Mouse (Mus musculus) E14TG2a.4 (cell line): ENCODE measurements around the gene Tec.

Experiments used
- H3K27me3 ChIP-seq: 2 replicates; pipeline ENCODE4 v1.6.1; 2014; ENCODE audit warnings: low read length, control low read depth; ENCODE audit not compliant: insufficient read depth
- H3K36me3 ChIP-seq: 2 replicates; pipeline ENCODE4 v1.6.1; 2014; ENCODE audit warnings: low read length, control low read depth; ENCODE audit not compliant: insufficient read depth
- H3K4me1 ChIP-seq: replicated peaks from 2 replicates; pipeline ENCODE4 v1.6.1; 2014; ENCODE audit warnings: low read depth, low read length, control low read depth
- H3K4me3 ChIP-seq: replicated peaks from 2 replicates; pipeline ENCODE4 v1.5.1; 2014; ENCODE audit warnings: mild to moderate bottlenecking, low read length
- H3K9me3 ChIP-seq: 2 replicates; pipeline ENCODE4 v1.6.1; 2014; ENCODE audit warnings: low read length, control low read depth
- CTCF ChIP-seq: conservative IDR thresholded peaks from 2 replicates; pipeline ENCODE4 v1.5.1; 2014; ENCODE audit warnings: low read length
- NANOG ChIP-seq: IDR thresholded peaks from 2 replicates; pipeline ENCODE4 v1.6.1; 2014; ENCODE audit warnings: borderline replicate concordance, low read length, mixed read lengths
- POU5F1 ChIP-seq: IDR thresholded peaks from 2 replicates; pipeline ENCODE4 v1.6.1; 2014; ENCODE audit warnings: low read length, borderline replicate concordance

Gene Tec

DNA sequence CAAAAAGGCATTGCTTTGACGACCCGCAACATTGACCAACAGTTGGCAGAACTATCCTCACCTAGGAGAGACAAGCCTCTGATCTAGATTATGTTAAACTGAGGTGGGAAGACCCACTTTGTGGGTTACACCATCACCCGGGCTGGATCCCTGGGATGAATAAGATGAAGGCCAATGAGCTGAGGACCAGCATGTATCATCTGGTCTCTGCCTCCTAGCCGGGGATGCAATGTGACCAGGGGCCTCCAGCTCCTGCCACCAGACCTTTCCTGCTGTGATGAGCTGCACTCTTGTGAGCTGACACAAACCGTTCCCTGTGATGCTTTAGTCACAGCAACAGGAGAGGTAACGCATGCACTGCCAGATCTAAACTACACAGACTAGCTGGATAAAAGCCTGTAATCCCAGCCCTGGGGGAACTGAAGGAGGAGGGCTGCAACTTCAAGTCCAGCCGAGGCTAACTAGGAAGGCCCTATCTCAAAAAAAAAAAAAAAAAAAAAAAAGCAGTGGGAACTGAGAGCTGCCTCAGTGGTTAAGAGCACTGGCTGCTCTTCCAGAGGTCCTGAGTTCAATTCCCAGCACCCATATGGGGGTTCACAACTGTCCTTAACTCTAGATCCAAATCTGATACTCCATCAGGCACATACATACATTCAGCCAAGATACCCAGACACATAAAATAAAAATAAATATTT, 15.8 kb downstream of the Tec start:
- TF ChIP-seq CTCF: no peak
- peaks cover 18% of the 10 kb centered on the region for H3K4me1 ChIP-seq
- no peak overlapping the region for H3K4me3 ChIP-seq

DNA sequence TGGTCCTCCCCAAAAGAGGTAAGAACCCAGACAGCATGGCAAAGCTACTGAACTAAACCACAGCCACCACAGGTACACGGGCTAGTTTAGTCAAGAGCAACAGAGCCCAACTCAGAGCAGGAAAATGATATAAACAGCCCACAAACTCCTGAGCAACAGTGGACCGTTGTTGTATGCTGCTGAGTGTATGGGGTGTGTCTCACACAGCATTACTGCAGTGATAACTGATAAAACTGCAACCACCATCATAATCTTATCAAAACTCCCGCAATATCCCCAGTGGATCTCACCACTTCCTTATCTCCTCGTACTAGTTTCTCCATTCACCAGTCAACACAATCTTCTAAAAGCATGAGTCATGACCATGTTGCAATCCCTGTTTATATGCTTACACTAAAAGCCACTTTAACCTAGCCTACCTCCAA, 16.6 kb downstream of the Tec start:
- TF ChIP-seq NANOG (no peak), POU5F1 (no peak), CTCF (no peak)
- Histone ChIP-seq H3K36me3 (no peaks in the 10 kb centered on the region), H3K4me1 (peaks cover 18% of the 10 kb centered on the region), H3K9me3 (peaks cover 11% of the 10 kb centered on the region), H3K27me3 (peaks cover 7% of the 10 kb centered on the region; the same call in 1 of the 2 replicates), H3K4me3 (no peak overlapping the region)

More for the DNA sequence above, 15.8 kb downstream of the Tec start:
- no peaks in the 10 kb centered on the region for H3K36me3 ChIP-seq
- peaks cover 11% of the 10 kb centered on the region; the same call in 1 of the 2 replicates for H3K27me3 ChIP-seq
- H3K9me3 ChIP-seq: peaks cover 3% of the 10 kb centered on the region

DNA sequence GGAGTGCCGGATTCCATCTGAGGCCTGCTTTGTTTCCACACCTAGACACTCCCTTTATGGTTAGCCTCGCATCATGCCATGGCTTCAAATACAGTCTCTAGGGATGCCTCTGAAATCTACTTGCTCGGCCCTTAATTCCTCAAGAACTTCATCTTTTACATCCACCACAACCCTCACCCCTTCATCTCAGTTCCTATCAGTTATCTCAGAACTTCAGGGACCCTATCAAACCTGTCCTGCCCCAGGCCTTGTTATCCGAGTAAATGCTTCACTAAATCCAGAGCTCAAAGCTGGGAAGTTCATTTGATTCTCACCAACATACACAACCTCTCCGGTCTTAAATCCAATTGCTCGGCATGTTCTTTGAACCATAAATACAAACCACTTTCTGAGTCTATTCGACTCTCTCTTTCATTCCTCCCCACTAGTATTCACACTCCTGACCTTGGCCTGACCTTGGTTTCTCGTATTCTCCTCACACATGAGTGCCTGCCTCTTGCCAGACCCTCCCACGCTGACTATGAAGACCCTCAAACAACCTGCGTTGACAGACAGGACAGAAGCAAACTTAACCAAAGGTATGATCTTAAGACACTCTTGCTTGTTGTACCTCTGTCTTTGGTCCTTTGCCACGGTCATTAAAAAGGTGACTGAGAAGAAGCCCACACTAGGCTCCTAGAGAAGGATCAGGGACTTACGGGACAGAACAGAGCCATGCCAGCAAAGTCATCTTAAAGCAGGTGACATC, 17.2 kb downstream of the Tec start:
- H3K36me3 ChIP-seq: no peaks in the 10 kb centered on the region
- H3K9me3 ChIP-seq: peaks cover 11% of the 10 kb centered on the region
- TF ChIP-seq NANOG (no peak), POU5F1 (no peak), CTCF (no peak)
- peaks cover 12% of the 10 kb centered on the region for H3K4me1 ChIP-seq
- H3K27me3 ChIP-seq: peaks cover 5% of the 10 kb centered on the region; the same call in 1 of the 2 replicates
- H3K4me3 ChIP-seq: no peak overlapping the region

DNA sequence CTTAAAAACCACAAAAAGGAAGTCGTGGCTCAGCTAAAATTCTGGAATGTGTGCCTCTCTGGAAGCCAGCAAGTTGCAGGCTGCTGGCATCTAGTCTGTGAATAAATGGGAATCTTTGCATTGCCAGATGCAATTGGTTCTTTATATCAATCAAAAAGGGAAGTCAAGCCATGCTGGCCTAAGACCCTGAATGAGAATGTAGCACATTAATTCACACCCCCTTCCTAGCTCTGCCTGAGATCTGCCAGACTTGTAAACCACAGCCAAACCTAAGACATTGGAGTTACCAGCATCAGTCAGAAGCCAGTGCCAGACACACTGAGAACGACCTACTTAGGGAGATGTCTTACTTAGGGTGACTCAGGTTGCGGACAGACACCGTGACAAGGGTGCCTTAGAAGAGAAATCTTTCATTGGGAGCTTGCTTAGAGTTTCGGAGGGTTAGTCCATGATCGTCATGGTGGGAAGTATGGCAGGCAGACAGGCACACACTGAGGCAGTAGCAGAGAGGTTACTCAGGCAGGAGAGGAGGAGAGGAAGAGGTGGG, 19.3 kb downstream of the Tec start:
- H3K4me1 ChIP-seq: no peaks in the 10 kb centered on the region
- no peaks in the 10 kb centered on the region for H3K36me3 ChIP-seq
- no peak overlapping the region for H3K4me3 ChIP-seq
- H3K27me3 ChIP-seq: no peaks in the 10 kb centered on the region
- peaks cover 11% of the 10 kb centered on the region for H3K9me3 ChIP-seq
- no peak for TF ChIP-seq CTCF
- no peak for TF ChIP-seq POU5F1
- TF ChIP-seq NANOG: no peak

DNA sequence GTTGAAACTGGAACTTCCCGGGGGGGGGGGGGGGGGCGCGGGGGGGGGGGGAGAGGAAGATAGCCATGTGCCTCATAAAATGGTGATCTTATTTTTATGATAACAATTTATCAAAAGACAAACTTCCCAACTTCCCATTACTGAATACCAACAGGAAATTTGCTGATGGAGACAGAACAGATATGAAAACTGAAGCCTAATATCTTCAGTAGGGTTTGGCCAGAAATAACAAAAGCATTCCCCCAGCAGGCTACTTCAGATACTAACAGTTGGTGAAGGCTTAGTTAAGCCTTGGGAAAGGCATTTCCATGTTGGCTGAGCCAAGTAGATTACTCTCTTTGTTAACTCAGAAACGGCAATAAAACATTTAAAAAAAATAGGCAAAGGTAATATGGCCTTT, 21.6 kb downstream of the Tec start:
- no peak for TF ChIP-seq NANOG
- no peak for TF ChIP-seq POU5F1
- TF ChIP-seq CTCF: no peak
- Histone ChIP-seq H3K9me3 (peaks cover 11% of the 10 kb centered on the region), H3K4me1 (no peaks in the 10 kb centered on the region), H3K27me3 (no peaks in the 10 kb centered on the region), H3K36me3 (no peaks in the 10 kb centered on the region), H3K4me3 (no peak overlapping the region)

DNA sequence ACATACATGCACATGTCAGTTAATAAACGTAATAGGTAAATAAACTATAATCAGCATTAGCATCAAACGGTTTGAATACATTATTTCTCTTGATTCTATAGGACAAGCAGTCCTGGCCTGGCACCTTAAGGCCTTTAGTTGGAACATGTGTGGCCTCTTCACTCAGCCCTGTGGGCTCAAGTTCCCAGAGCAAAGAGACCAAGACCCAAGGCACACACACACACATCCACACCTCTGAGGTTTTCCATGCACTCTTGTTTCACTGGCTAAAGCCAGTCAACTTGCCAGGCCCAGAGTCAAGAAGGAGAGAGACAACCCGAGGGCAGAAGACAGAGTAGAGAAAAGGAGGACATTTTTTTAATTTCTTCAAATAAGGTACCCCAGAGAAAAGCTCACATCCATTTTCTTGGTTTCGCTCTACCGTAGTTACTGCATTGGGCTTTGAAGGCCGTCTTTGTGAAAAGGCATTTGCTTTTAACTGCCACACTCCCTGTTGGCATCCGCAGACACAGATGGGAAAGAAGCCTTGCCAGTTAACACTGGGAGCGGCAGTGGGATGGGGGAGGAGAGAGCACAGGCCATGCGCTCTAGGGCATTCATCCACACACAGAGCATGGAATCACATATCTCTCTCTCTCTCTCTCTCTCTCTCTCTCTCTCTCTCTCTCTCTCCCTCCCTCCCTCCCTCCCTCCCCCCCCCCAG, 22.2 kb downstream of the Tec start:
- peaks cover 14% of the 10 kb centered on the region for H3K9me3 ChIP-seq
- H3K4me3 ChIP-seq: no peak overlapping the region
- H3K27me3 ChIP-seq: no peaks in the 10 kb centered on the region
- H3K4me1 ChIP-seq: no peaks in the 10 kb centered on the region
- no peaks in the 10 kb centered on the region for H3K36me3 ChIP-seq
- TF ChIP-seq CTCF (no peak), NANOG (no peak), POU5F1 (no peak)

DNA sequence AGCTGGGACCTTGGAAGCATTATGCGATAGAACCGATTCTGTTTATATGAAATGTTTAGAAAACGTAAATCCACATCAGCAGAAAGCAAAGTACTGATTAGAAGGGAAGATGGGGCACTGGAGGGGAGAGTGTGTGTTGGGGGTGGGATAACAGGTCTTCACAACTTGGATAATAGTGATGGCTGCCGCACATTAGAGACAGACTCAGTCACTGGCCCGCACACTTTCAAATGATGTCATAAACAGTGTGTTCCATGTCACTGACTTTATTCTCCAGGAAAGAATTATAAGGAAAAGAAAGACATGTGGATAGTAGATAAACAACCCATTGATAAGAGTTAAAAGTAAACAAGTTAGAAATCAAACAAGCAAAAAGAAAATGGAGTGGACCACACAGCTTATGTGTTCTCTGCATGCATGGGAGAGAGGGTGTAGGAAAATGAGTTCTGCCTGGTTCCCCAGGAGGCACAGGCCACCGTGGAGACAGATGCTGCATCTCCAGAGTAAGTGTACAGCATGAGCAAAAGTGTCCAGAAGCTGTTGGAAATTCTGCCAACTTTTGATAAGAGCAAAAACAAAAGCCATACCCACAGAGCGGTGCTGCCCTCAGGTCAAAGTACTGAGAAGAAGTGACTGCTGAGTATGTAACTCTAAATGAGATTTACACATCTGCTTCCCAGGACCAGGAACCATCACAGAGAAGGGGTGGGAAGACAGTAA, 23.3 kb downstream of the Tec start:
- H3K4me1 ChIP-seq: no peaks in the 10 kb centered on the region
- H3K4me3 ChIP-seq: no peak overlapping the region
- H3K27me3 ChIP-seq: no peaks in the 10 kb centered on the region
- peaks cover 20% of the 10 kb centered on the region for H3K9me3 ChIP-seq
- no peaks in the 10 kb centered on the region for H3K36me3 ChIP-seq
- TF ChIP-seq NANOG (no peak), POU5F1 (no peak), CTCF (no peak)
